Mouse (Mus musculus): ENCODE data around the gene Sgms2. TPM values are rescaled to one million over a fixed set of nuclear protein-coding genes. Genes with fewer than 3 reads are reported as not detected.

Gene Sgms2
- polyA plus RNA-seq, 1 experiment from 2014 or later = 1.3 TPM

GRCm38 (mm10) chr3:131303320-131303714 lies 187.9 kb downstream of the Sgms2 start:
- Histone ChIP-seq H3K27ac (ENCODE audit: low read depth, low read length) (no peak overlapping the region), H3K9ac (ENCODE audit: low read depth, low read length) (peak overlapping the region; percentile 62; the same call in 1 of the 2 replicates), H3K9me3 (replicated peaks; ENCODE audit: control insufficient read depth, low read length) (peaks cover 2% of the 10 kb centered on the region), H3K36me3 (ENCODE audit: control insufficient read depth, insufficient read depth, low read length) (no peaks in the 10 kb centered on the region), H3K4me2 (peak overlapping the region; percentile 96), H3K4me1 (ENCODE audit: control insufficient read depth, insufficient read depth, low read length) (no peaks in the 10 kb centered on the region), H3K27me3 (ENCODE audit: control insufficient read depth, insufficient read depth, low read length) (0 out of 2 replicates have a peak, but pooled peaks cover 3% of the 10 kb centered on the region), H3K4me3 (ENCODE audit: low read depth, low read length) (peak overlapping the region; percentile 74)
- 23% methylated on average over 5 of the region's 5 CpGs for WGBS (ENCODE audit: insufficient replicate concordance)
- no peak for ATAC-seq (replicated peaks; ENCODE audit: insufficient number of reproducible peaks, low FRiP score, low TSS enrichment)

- WGBS (ENCODE audit: insufficient replicate concordance) = under 1% methylated on average over 68 of the region's 71 CpGs
- H3K4me1 ChIP-seq (ENCODE audit: control insufficient read depth, insufficient read depth, low read length) = no peaks in the 10 kb centered on the region
Observed at GRCm38 (mm10) chr3:131302452-131303319, 188.5 kb downstream of the Sgms2 start, which contains the start of gene Cyp2u1. TSS of gene Cyp2u1 (minus strand) at chr3:131303227.

DNA sequence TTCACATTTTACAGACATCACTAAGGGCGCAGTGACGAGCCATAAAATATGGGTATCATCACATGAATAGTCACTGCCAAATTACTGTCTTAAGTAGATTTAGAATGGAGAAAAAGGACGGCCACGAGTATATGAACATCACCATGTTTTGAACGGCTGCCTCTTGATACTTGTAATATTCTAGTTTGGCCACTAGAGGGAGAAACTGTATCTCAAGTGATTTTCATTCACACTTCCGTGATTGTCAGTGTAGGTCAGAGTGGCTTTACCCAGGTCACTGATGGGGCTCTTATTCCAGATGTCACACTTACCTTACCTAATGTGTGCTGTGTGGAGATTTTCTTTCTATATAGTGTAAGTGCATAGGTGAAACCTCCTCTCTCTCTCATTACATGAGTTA lies 191.3 kb downstream of the Sgms2 start:
- Histone ChIP-seq H3K27me3 (ENCODE audit: control insufficient read depth, insufficient read depth, low read length) (0 out of 2 replicates have a peak, but pooled peaks cover 3% of the 10 kb centered on the region), H3K9me3 (replicated peaks; ENCODE audit: control insufficient read depth, low read length) (no peaks in the 10 kb centered on the region), H3K4me3 (ENCODE audit: low read depth, low read length) (no peak overlapping the region), H3K4me2 (no peak overlapping the region), H3K27ac (ENCODE audit: low read depth, low read length) (no peak overlapping the region), H3K9ac (ENCODE audit: low read depth, low read length) (no peak overlapping the region), H3K4me1 (ENCODE audit: control insufficient read depth, insufficient read depth, low read length) (peaks cover 9% of the 10 kb centered on the region; the same call in 1 of the 2 replicates), H3K36me3 (ENCODE audit: control insufficient read depth, insufficient read depth, low read length) (no peaks in the 10 kb centered on the region)
- ATAC-seq (replicated peaks; ENCODE audit: insufficient number of reproducible peaks, low FRiP score, low TSS enrichment) = no peak
- 12% methylated on average over 6 of the region's 6 CpGs for WGBS (ENCODE audit: insufficient replicate concordance)

More at GRCm38 (mm10) chr3:131302452-131303319, 188.5 kb downstream of the Sgms2 start, which contains the start of gene Cyp2u1:
- H3K27me3 ChIP-seq (ENCODE audit: control insufficient read depth, insufficient read depth, low read length) = 0 out of 2 replicates have a peak, but pooled peaks cover 3% of the 10 kb centered on the region
- peak; percentile 96 for ATAC-seq (replicated peaks; ENCODE audit: insufficient number of reproducible peaks, low FRiP score, low TSS enrichment)
- H3K4me3 ChIP-seq (ENCODE audit: low read depth, low read length) = peak within 1 kb of the TSS; percentile 74
- no peaks in the 10 kb centered on the region for H3K36me3 ChIP-seq (ENCODE audit: control insufficient read depth, insufficient read depth, low read length)
- no peaks in the 10 kb centered on the region for H3K9me3 ChIP-seq (replicated peaks; ENCODE audit: control insufficient read depth, low read length)
- H3K27ac ChIP-seq (ENCODE audit: low read depth, low read length) = peak within 1 kb of the TSS; percentile 73
- H3K4me2 ChIP-seq = peak within 1 kb of the TSS; percentile 96
- peak within 1 kb of the TSS; percentile 76 for H3K9ac ChIP-seq (ENCODE audit: low read depth, low read length)

DNA sequence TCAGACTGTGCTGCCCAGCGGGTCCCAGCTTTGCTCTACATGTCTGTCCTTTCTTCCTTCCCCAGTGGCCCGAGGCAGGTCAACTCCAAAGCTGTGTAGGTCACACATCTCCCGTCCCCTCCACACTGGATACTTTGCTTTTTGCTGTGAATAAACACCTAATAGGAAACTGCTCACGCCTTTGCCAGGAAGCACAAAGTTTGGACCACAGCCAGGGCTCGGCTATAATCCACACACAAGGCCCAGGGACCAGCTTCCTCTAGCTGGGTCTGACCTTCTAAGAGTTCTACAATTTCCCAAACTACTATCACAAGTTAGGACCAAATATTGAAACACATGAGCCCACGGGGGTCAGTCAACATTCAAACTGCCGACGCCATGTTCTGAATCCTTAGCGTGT lies 192.1 kb downstream of the Sgms2 start:
- ATAC-seq (replicated peaks; ENCODE audit: insufficient number of reproducible peaks, low FRiP score, low TSS enrichment) = no peak
- no peak overlapping the region for H3K4me3 ChIP-seq (ENCODE audit: low read depth, low read length)
- no peaks in the 10 kb centered on the region for H3K9me3 ChIP-seq (replicated peaks; ENCODE audit: control insufficient read depth, low read length)
- no peak overlapping the region for H3K9ac ChIP-seq (ENCODE audit: low read depth, low read length)
- H3K36me3 ChIP-seq (ENCODE audit: control insufficient read depth, insufficient read depth, low read length) = no peaks in the 10 kb centered on the region
- WGBS (ENCODE audit: insufficient replicate concordance) = 76% methylated on average over 9 of the region's 9 CpGs
- 0 out of 2 replicates have a peak, but pooled peaks cover 3% of the 10 kb centered on the region for H3K27me3 ChIP-seq (ENCODE audit: control insufficient read depth, insufficient read depth, low read length)
- no peak overlapping the region for H3K4me2 ChIP-seq
- peaks cover 9% of the 10 kb centered on the region; the same call in 1 of the 2 replicates for H3K4me1 ChIP-seq (ENCODE audit: control insufficient read depth, insufficient read depth, low read length)
- no peak overlapping the region for H3K27ac ChIP-seq (ENCODE audit: low read depth, low read length)

- Histone ChIP-seq H3K27me3 (ENCODE audit: control insufficient read depth, insufficient read depth, low read length) (no peaks in the 10 kb centered on the region), H3K4me2 (no peak overlapping the region), H3K4me1 (ENCODE audit: control insufficient read depth, insufficient read depth, low read length) (peaks cover 9% of the 10 kb centered on the region; the same call in 1 of the 2 replicates), H3K27ac (ENCODE audit: low read depth, low read length) (no peak overlapping the region), H3K9ac (ENCODE audit: low read depth, low read length) (no peak overlapping the region), H3K9me3 (replicated peaks; ENCODE audit: control insufficient read depth, low read length) (no peaks in the 10 kb centered on the region), H3K36me3 (ENCODE audit: control insufficient read depth, insufficient read depth, low read length) (no peaks in the 10 kb centered on the region), H3K4me3 (ENCODE audit: low read depth, low read length) (no peak overlapping the region)
- no peak for ATAC-seq (replicated peaks; ENCODE audit: insufficient number of reproducible peaks, low FRiP score, low TSS enrichment)
- WGBS (ENCODE audit: insufficient replicate concordance) = 79% methylated on average over 7 of the region's 7 CpGs
Observed at GRCm38 (mm10) chr3:131296893-131297292, 194.3 kb downstream of the Sgms2 start.

- no peak for ATAC-seq (replicated peaks; ENCODE audit: insufficient number of reproducible peaks, low FRiP score, low TSS enrichment)
- 48% methylated on average over 12 of the region's 12 CpGs for WGBS (ENCODE audit: insufficient replicate concordance)
- Histone ChIP-seq H3K36me3 (ENCODE audit: control insufficient read depth, insufficient read depth, low read length) (no peaks in the 10 kb centered on the region), H3K4me1 (ENCODE audit: control insufficient read depth, insufficient read depth, low read length) (peaks cover 9% of the 10 kb centered on the region; the same call in 1 of the 2 replicates), H3K4me2 (no peak overlapping the region), H3K27ac (ENCODE audit: low read depth, low read length) (no peak overlapping the region), H3K4me3 (ENCODE audit: low read depth, low read length) (no peak overlapping the region), H3K27me3 (ENCODE audit: control insufficient read depth, insufficient read depth, low read length) (no peaks in the 10 kb centered on the region), H3K9ac (ENCODE audit: low read depth, low read length) (no peak overlapping the region), H3K9me3 (replicated peaks; ENCODE audit: control insufficient read depth, low read length) (0 out of 2 replicates have a peak, but pooled peaks cover 3% of the 10 kb centered on the region)
Observed at GRCm38 (mm10) chr3:131295513-131296200, 195.6 kb downstream of the Sgms2 start.

GRCm38 (mm10) chr3:131294503-131294902 lies 196.7 kb downstream of the Sgms2 start:
- Histone ChIP-seq H3K4me2 (no peak overlapping the region), H3K9me3 (replicated peaks; ENCODE audit: control insufficient read depth, low read length) (0 out of 2 replicates have a peak, but pooled peaks cover 3% of the 10 kb centered on the region), H3K9ac (ENCODE audit: low read depth, low read length) (no peak overlapping the region), H3K4me1 (ENCODE audit: control insufficient read depth, insufficient read depth, low read length) (peaks cover 9% of the 10 kb centered on the region; the same call in 1 of the 2 replicates), H3K27ac (ENCODE audit: low read depth, low read length) (no peak overlapping the region), H3K4me3 (ENCODE audit: low read depth, low read length) (no peak overlapping the region), H3K36me3 (ENCODE audit: control insufficient read depth, insufficient read depth, low read length) (no peaks in the 10 kb centered on the region), H3K27me3 (ENCODE audit: control insufficient read depth, insufficient read depth, low read length) (no peaks in the 10 kb centered on the region)
- no peak for ATAC-seq (replicated peaks; ENCODE audit: insufficient number of reproducible peaks, low FRiP score, low TSS enrichment)
- WGBS (ENCODE audit: insufficient replicate concordance) = 35% methylated on average over 3 of the region's 3 CpGs

DNA sequence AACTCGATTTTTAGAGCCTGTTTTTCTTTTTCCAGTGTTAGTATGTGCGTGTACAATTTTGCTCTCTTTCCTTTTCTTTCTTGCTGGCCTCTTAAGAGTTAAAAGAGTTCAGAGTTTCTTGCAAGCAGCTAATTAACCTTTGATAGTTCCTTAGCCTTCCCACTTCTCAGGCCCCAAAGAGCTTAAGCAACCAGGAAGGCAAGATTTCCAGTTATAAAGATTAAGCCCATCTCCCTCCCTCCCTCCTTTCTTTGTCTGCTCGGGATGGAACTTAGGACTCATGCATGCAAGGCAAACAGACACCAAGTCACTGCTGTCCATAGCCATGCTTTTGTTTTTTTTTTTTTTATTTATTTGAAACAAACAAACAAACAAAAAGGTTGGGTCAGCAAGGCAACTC lies 198.3 kb downstream of the Sgms2 start:
- no peaks in the 10 kb centered on the region for H3K27me3 ChIP-seq (ENCODE audit: control insufficient read depth, insufficient read depth, low read length)
- no peak for ATAC-seq (replicated peaks; ENCODE audit: insufficient number of reproducible peaks, low FRiP score, low TSS enrichment)
- no peak overlapping the region for H3K4me2 ChIP-seq
- H3K4me3 ChIP-seq (ENCODE audit: low read depth, low read length) = no peak overlapping the region
- peaks cover 9% of the 10 kb centered on the region; the same call in 1 of the 2 replicates for H3K4me1 ChIP-seq (ENCODE audit: control insufficient read depth, insufficient read depth, low read length)
- WGBS (ENCODE audit: insufficient replicate concordance) = 64% methylated on average over 3 of the region's 3 CpGs
- H3K36me3 ChIP-seq (ENCODE audit: control insufficient read depth, insufficient read depth, low read length) = no peaks in the 10 kb centered on the region
- H3K9ac ChIP-seq (ENCODE audit: low read depth, low read length) = no peak overlapping the region
- H3K27ac ChIP-seq (ENCODE audit: low read depth, low read length) = no peak overlapping the region
- H3K9me3 ChIP-seq (replicated peaks; ENCODE audit: control insufficient read depth, low read length) = 0 out of 2 replicates have a peak, but pooled peaks cover 3% of the 10 kb centered on the region
